Mouse (Mus musculus) lung, adult 2 months (tissue): ENCODE data around the gene Zfp341.

ENCODE experiments used
- CTCF ChIP-seq: fragments of 200-500 bp; IDR thresholded peaks from 2 replicates; pipeline ENCODE4 v1.5.1; 2011; ENCODE audit warnings: mild to moderate bottlenecking, low read length, control low read depth; ENCODE audit not compliant: insufficient read depth
- POLR2A ChIP-seq: fragments of 200-500 bp; IDR thresholded peaks from 2 replicates; pipeline ENCODE4 v1.6.1; 2011; ENCODE audit warnings: low read depth, mild to moderate bottlenecking, control low read depth, low read length, borderline replicate concordance; ENCODE audit errors: extremely low read depth

- no peak for TF ChIP-seq CTCF
- TF ChIP-seq POLR2A: peak; percentile 65; the same call in 1 of the 2 replicates
Observed at GRCm38 (mm10) chr2:154657486-154658237, 44.6 kb downstream of the Zfp341 start.
